Mouse (Mus musculus) spleen, adult 2 months (tissue): ENCODE results near the gene Ttc37. TPM values are rescaled to one million over a fixed set of nuclear protein-coding genes. Genes with fewer than 3 reads are reported as not detected.

Experiments
- DNase-seq, 2 experiments: peaks; one replicate each; pipeline versions ENCODE4 v3.0.0 to v3.0.0-alpha.2; 2012 to 2021; ENCODE audit warnings: low spot score in 2 of 2, low read depth in 1 of 2
- H3K27ac ChIP-seq: fragments of 200-500 bp; 2 replicates; pipeline ENCODE4 v1.5.1; 2012; ENCODE audit warnings: low read length, inconsistent platforms; ENCODE audit not compliant: insufficient read depth
- H3K27me3 ChIP-seq: fragments of 200-500 bp; 2 replicates; pipeline ENCODE4 v1.6.1; 2012; ENCODE audit warnings: mild to moderate bottlenecking, moderate library complexity, low read length, inconsistent platforms; ENCODE audit not compliant: control insufficient read depth, insufficient read depth
- H3K36me3 ChIP-seq: fragments of 200-500 bp; 2 replicates; pipeline ENCODE4 v1.6.1; 2012; ENCODE audit warnings: mild to moderate bottlenecking, low read length, inconsistent platforms; ENCODE audit not compliant: control insufficient read depth, insufficient read depth
- H3K4me1 ChIP-seq: fragments of 200-500 bp; 2 replicates; pipeline ENCODE4 v1.6.1; 2011; ENCODE audit warnings: inconsistent platforms; ENCODE audit not compliant: control insufficient read depth, insufficient read depth, insufficient read length
- H3K4me3 ChIP-seq: fragments of 200-500 bp; 2 replicates; pipeline ENCODE4 v1.5.1; 2011; ENCODE audit warnings: mild to moderate bottlenecking, inconsistent platforms; ENCODE audit not compliant: insufficient read depth, insufficient read length; ENCODE audit errors: extremely low read depth
- CTCF ChIP-seq: fragments of 200-500 bp; IDR thresholded peaks from 2 replicates; pipeline ENCODE4 v1.5.1; 2011; ENCODE audit warnings: mild to moderate bottlenecking, inconsistent platforms; ENCODE audit not compliant: insufficient read depth, insufficient read length, insufficient replicate concordance; ENCODE audit errors: extremely low read depth
- POLR2A ChIP-seq: fragments of 200-500 bp; IDR thresholded peaks from 2 replicates; pipeline ENCODE4 v1.6.1; 2011; ENCODE audit warnings: low read depth, low read length, inconsistent platforms
- WGBS: fragments of 180-500 bp; shearing (Covaris S2); methylation state at CpG from one replicate; pipeline ENCODE4 v1.1.7; 2018; 5-methylcytosine and 5-hydroxymethylcytosine counted together
- polyA plus RNA-seq: library from polyadenylated mRNA; depleted of rRNA; stranded (reverse); fragments of >200 nt; gene quantifications from 2 replicates; pipeline ENCODE4 v1.2.3, GENCODE M21; 2012

Gene Ttc37
- polyA plus RNA-seq, 1 experiment = 5.1 TPM

DNA sequence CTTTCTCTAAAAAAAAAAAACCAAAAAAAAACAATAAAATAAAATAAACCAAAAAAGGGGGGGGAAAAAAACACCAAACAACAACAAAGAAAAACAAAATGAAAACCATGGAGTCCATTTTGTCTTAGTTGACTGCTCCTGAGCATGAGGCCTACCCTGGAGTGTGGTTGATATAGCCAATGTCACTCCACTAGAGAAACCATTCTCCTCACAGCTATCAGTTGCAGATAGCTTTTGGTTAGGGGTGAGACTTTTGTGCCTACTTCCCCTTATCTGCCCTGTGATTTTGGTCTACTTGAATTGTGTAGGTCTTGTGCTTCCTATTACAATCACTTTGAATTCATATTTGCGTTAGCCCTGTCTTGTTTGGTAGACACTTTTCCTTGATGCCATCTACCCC lies 59.0 kb downstream of the Ttc37 start:
- Histone ChIP-seq H3K27me3 (no peaks in the 10 kb centered on the region), H3K4me1 (no peaks in the 10 kb centered on the region), H3K27ac (no peak overlapping the region), H3K4me3 (no peak overlapping the region), H3K36me3 (peaks cover 19% of the 10 kb centered on the region)
- TF ChIP-seq POLR2A = no peak
- TF ChIP-seq CTCF = no peak
- WGBS = 95% methylated on average over 1 of the region's 1 CpGs
- no peak for DNase-seq

DNA sequence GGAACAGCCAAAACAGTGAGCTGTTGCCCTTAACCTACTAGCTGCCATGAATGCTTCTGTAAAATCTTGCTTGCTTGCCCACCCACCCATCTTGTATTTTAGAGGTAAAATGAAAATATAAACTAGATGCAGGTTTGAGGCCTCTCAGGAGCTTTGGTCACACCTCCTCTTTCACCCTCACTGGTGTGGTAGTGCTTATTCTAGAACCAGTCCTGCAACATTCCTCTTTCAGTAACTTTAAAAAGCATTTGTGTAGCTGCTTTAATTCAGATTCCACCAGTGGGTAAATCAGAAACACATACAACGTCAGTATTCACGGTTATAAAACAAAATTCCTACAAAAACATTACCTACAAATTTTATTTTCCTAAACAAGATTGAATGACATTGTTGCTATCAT lies 62.1 kb downstream of the Ttc37 start:
- WGBS = 92% methylated on average over 2 of the region's 2 CpGs
- Histone ChIP-seq H3K27ac (no peak overlapping the region), H3K36me3 (peaks cover 15% of the 10 kb centered on the region), H3K4me3 (no peak overlapping the region), H3K27me3 (no peaks in the 10 kb centered on the region), H3K4me1 (no peaks in the 10 kb centered on the region)
- DNase-seq = no peak
- no peak for TF ChIP-seq POLR2A
- no peak for TF ChIP-seq CTCF

DNA sequence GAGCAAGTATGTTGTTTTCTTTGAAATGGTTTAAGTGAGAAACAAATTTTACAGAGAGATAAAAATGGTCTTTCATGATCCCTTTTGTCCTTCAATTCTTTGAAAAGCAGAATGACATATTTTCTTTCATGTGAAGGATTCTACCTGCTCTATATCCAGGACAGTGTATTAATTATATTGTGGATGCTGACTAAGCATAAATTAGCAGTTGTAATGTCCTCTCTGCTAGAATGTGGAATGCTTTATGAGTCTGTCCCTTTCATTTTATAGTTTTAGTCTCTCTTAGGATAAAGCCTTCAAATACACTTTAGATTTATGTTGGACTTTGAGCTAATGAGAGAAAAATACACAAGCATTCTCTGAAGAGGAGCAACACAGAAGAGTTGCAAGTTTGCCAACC lies 75.8 kb downstream of the Ttc37 start:
- TF ChIP-seq CTCF (no peak), POLR2A (no peak)
- no peak overlapping the region for H3K27ac ChIP-seq
- DNase-seq = no peak
- no peaks in the 10 kb centered on the region for H3K4me1 ChIP-seq
- no peak overlapping the region for H3K4me3 ChIP-seq
- peaks cover 11% of the 10 kb centered on the region for H3K36me3 ChIP-seq
- H3K27me3 ChIP-seq = no peaks in the 10 kb centered on the region

DNA sequence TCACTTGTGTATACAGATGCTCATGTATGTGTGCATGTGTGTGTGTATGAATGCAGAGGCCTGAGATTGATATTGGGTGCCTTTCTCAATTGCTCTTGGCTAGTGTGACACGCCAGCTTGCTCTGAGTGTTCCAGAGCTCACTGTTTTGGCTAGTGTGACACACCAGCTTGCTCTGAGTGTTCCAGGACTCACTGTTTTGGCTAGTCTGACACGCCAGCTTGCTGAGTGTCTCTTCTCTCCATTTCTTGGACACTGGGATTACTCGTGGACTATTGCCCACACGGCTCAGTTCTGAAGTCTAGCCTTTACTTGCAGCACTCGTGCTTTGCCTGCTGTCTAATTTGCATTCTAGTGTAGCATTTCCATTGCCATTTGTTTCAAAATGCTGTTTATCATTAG lies 80.2 kb downstream of the Ttc37 start:
- H3K4me3 ChIP-seq = no peak overlapping the region
- no peak for DNase-seq
- TF ChIP-seq CTCF = no peak
- no peak for TF ChIP-seq POLR2A
- no peaks in the 10 kb centered on the region for H3K4me1 ChIP-seq
- peaks cover 11% of the 10 kb centered on the region for H3K36me3 ChIP-seq
- no peaks in the 10 kb centered on the region for H3K27me3 ChIP-seq
- 91% methylated on average over 5 of the region's 5 CpGs for WGBS
- no peak overlapping the region for H3K27ac ChIP-seq

DNA sequence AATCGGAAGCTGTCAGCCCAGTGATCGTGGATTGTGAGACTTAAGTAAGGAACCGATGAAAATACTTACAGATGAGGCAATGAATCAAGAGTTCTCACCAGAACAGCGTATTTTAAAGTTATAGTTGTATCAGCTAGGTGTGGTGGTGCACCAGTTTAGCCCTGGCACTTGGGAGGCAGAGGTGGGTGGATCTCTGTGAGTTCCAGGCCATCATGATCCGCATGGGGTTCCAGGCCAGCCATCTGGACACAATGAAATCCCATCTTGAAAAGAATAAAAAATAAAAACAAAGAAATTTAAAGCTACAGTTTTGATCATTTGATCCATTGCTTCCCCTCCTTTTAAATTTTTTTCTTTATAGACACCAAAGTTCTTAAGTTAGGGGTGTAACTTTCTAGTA lies 89.1 kb downstream of the Ttc37 start:
- H3K4me3 ChIP-seq = no peak overlapping the region
- WGBS = 95% methylated on average over 5 of the region's 5 CpGs
- H3K27ac ChIP-seq = no peak overlapping the region
- no peaks in the 10 kb centered on the region for H3K27me3 ChIP-seq
- TF ChIP-seq POLR2A = no peak
- TF ChIP-seq CTCF = no peak
- H3K36me3 ChIP-seq = peaks cover 14% of the 10 kb centered on the region
- no peak for DNase-seq
- H3K4me1 ChIP-seq = no peaks in the 10 kb centered on the region

DNA sequence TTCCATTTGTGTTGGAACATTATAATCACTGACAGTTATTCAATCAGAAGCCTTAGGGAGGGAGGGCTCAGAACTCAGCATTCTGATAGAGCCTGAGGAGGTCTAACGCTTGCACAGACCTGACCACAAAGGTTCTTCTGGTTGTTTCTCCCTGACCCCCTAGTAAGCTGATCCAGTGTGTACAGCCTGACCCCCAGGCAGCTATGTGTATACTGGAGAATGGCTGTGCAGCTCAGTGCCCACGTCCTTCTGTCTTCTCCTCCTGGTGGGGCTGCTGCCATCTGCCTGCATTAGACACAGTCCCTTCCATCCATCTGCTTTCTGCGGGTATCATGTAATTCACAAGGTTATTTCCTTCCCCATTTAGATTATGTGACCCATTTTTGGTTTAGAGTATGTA lies 90.7 kb downstream of the Ttc37 start:
- no peak for DNase-seq
- 84% methylated on average over 3 of the region's 3 CpGs for WGBS
- H3K36me3 ChIP-seq = peaks cover 14% of the 10 kb centered on the region
- TF ChIP-seq POLR2A = no peak
- no peak for TF ChIP-seq CTCF
- H3K27me3 ChIP-seq = no peaks in the 10 kb centered on the region
- no peak overlapping the region for H3K27ac ChIP-seq
- no peaks in the 10 kb centered on the region for H3K4me1 ChIP-seq
- no peak overlapping the region for H3K4me3 ChIP-seq

DNA sequence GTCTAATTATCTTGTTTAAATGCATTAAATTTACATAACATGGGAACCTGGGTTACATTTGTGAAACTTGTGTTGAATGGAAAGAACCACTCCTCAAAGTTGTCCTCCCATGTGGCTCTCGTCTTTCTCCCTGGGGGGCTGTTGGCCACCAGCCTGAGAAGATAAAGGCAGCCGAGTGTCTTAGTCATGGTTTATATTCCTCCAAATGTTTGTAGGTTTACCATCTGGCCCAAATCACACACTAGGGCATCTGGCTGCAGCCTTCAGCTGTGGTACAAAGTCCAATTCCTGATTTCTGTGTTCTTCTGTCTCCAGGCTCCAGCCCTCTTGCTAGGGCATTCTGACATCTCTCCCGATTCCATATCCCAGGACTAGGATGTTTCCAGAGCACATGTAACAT lies 91.7 kb downstream of the Ttc37 start:
- no peak overlapping the region for H3K27ac ChIP-seq
- H3K4me3 ChIP-seq = no peak overlapping the region
- no peaks in the 10 kb centered on the region for H3K27me3 ChIP-seq
- peaks cover 14% of the 10 kb centered on the region for H3K36me3 ChIP-seq
- no peak for DNase-seq
- H3K4me1 ChIP-seq = no peaks in the 10 kb centered on the region; the same call in 1 of the 2 replicates
- no peak for TF ChIP-seq CTCF
- TF ChIP-seq POLR2A = no peak
- 58% methylated on average over 3 of the region's 3 CpGs for WGBS

DNA sequence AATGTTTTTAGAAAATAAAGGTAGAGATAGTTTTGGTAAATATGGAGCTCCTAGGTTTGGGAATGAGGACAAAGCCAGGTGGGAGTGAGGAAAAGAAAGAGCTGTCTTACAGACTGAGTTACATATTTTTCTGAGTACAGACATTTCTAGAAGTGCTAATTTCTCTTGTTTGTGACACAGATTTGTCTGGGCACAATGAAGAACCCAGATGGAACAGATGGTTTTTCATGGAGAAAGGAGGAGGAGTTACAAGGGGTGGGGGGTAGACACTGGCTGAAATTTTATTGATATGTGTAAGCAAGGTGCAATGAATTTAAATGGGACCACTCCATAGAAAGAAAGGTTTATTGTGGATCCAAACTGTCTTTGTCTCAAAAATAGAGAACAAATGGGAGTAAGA lies 96.4 kb downstream of the Ttc37 start:
- no peaks in the 10 kb centered on the region for H3K27me3 ChIP-seq
- no peak overlapping the region for H3K4me3 ChIP-seq
- H3K4me1 ChIP-seq = peaks cover 4% of the 10 kb centered on the region
- DNase-seq = no peak
- no peak overlapping the region for H3K27ac ChIP-seq
- TF ChIP-seq POLR2A = no peak
- peaks cover 8% of the 10 kb centered on the region for H3K36me3 ChIP-seq
